Mouse (Mus musculus) thymus, adult 2 months (tissue): ENCODE measurements at regions not wholly inside any gene's neighbourhood (a gene's known extent, or its start where the extent isn't known, plus 50 kb on each side); places are given as distances from the start of the nearest gene placed in this dataset.

ENCODE experiments used
- DNase-seq: peaks from one replicate; pipeline ENCODE4 v3.0.0; 2021
- H3K27ac ChIP-seq: fragments of 200-500 bp; 2 replicates; pipeline ENCODE4 v1.5.1; 2012; ENCODE audit warnings: low read length, control low read depth; ENCODE audit not compliant: control insufficient read depth, insufficient read depth
- H3K27me3 ChIP-seq: fragments of 200-500 bp; 2 replicates; pipeline ENCODE4 v1.6.1; 2012; ENCODE audit warnings: mild to moderate bottlenecking, low read length, moderate library complexity, mixed read lengths; ENCODE audit not compliant: control insufficient read depth, insufficient read depth
- H3K36me3 ChIP-seq: fragments of 200-500 bp; 2 replicates; pipeline ENCODE4 v1.6.1; 2012; ENCODE audit warnings: mild to moderate bottlenecking, low read length, moderate library complexity; ENCODE audit not compliant: control insufficient read depth, insufficient read depth
- H3K4me1 ChIP-seq: fragments of 200-500 bp; replicated peaks from 2 replicates; pipeline ENCODE4 v1.6.1; 2012; ENCODE audit warnings: low read length; ENCODE audit not compliant: control insufficient read depth, insufficient read depth
- H3K4me3 ChIP-seq: fragments of 200-500 bp; 2 replicates; pipeline ENCODE4 v1.5.1; 2012; ENCODE audit warnings: mild to moderate bottlenecking, low read length, control low read depth, moderate library complexity; ENCODE audit not compliant: control insufficient read depth, insufficient read depth
- CTCF ChIP-seq: fragments of 200-500 bp; IDR thresholded peaks from 2 replicates; pipeline ENCODE4 v1.5.1; 2012; ENCODE audit warnings: mild to moderate bottlenecking, control low read depth, low read length, moderate library complexity, borderline replicate concordance; ENCODE audit not compliant: control insufficient read depth, poor library complexity, insufficient read depth; ENCODE audit errors: extremely low read depth
- POLR2A ChIP-seq: fragments of 200-500 bp; IDR thresholded peaks from 2 replicates; pipeline ENCODE4 v1.6.1; 2012; ENCODE audit warnings: mild to moderate bottlenecking, low read length, control low read depth, moderate library complexity; ENCODE audit not compliant: control insufficient read depth, poor library complexity, insufficient read depth; ENCODE audit errors: extremely low read depth
- WGBS: fragments of 180-500 bp; shearing (Covaris S2); methylation state at CpG from one replicate; pipeline ENCODE4 v1.1.7; 2018; 5-methylcytosine and 5-hydroxymethylcytosine counted together

DNA sequence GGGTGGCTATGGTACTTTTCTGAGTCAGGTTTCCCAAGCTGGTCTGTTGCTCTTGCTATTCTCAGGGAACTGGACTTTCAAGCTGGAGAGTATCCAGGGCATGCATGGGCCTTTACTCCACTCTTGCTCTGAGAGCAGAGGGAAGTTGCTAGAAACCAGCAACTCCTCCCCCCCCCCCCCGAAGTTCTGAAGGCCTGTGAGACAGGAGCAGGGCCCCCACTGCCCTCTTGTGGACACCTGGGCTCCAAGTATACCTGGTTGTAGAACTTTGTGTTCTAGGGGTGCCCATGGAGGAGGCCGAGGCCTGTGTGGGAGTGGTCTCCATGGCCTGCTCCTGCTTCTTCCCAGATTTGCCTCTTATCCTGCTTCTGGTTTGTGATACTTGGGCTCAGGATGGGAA, 71.5 kb downstream of the Tmem121 start:
- Histone ChIP-seq H3K36me3 (no peaks in the 10 kb centered on the region), H3K4me3 (no peak overlapping the region), H3K27me3 (no peaks in the 10 kb centered on the region), H3K4me1 (no peaks in the 10 kb centered on the region), H3K27ac (no peak overlapping the region)
- DNase-seq = peak; percentile 12
- TF ChIP-seq CTCF = peak; percentile 14; the same call in 1 of the 2 replicates
- no peak for TF ChIP-seq POLR2A
- 52% methylated on average over 2 of the region's 2 CpGs for WGBS

DNA sequence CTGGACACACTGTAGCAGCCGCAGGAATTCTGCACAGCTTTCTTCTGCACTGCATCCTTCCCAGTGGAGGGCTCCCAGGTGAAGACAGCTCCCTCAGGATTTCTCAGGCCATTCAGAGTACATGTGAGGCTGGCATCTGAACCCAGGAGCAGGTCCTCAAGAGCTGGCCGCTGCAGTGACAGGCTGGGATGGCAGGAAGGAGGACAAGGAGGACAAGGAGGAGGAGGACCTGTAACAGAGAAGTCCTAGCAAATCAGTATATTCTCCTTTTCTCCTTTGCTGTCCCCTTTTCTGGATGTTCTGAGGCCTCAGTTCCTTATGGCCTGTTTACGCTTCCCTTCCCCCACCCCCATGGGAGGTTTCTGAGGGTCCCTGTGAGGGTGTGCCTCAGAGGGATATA, 73.7 kb downstream of the Tmem121 start:
- H3K27ac ChIP-seq = no peak overlapping the region
- WGBS = 94% methylated on average over 3 of the region's 3 CpGs
- no peak overlapping the region for H3K4me3 ChIP-seq
- no peaks in the 10 kb centered on the region for H3K4me1 ChIP-seq
- H3K27me3 ChIP-seq = no peaks in the 10 kb centered on the region
- no peak for DNase-seq
- TF ChIP-seq CTCF (no peak), POLR2A (no peak)
- H3K36me3 ChIP-seq = no peaks in the 10 kb centered on the region

DNA sequence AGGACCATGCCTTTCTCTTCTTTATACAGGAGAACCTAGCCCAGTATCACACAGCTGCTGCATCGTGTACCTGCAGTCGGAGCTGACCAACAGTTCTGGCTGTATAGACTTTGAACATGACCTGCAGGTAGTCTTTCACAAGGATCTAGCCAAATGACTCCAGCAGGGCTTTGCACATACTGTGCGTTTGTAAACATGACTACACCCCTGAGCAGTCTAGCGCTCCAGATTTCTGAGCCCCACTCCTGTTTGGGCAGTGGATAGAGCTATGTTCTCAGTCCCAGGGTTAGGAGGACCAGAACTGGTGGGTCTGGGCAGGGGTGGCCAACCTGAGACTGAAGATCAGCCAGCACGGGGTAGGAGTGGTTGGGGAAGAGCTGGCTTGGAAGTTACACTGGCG, 74.6 kb downstream of the Tmem121 start:
- H3K4me3 ChIP-seq = no peak overlapping the region
- no peaks in the 10 kb centered on the region for H3K36me3 ChIP-seq
- no peak for DNase-seq
- no peaks in the 10 kb centered on the region for H3K27me3 ChIP-seq
- WGBS = 97% methylated on average over 6 of the region's 6 CpGs
- H3K27ac ChIP-seq = no peak overlapping the region
- TF ChIP-seq POLR2A (no peak), CTCF (no peak)
- no peaks in the 10 kb centered on the region for H3K4me1 ChIP-seq

DNA sequence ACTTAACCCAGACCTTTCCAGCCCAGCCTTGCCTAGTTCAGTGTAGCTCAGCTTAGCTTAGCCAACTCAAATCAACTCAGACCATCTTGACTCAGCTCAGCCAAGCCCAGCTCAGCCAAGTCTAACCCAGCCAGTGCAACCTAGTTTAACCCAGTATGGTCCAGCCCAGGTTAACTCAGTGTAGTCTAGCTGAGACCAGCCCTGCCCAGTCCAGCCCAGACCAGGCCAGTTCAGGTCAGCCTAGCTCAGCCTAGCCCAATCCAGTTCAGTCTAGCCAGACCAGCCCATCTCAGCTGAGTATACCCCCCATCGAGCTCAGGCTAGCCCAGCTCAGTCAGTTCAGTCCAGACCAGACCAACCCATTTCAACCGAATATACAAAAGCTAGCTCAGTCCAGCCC, 90.2 kb downstream of the Tmem121 start:
- WGBS = 82% methylated on average over 2 of the region's 2 CpGs
- Histone ChIP-seq H3K4me1 (no peaks in the 10 kb centered on the region), H3K27ac (no peak overlapping the region), H3K4me3 (no peak overlapping the region), H3K27me3 (no peaks in the 10 kb centered on the region), H3K36me3 (no peaks in the 10 kb centered on the region)
- TF ChIP-seq CTCF (no peak), POLR2A (no peak)
- no peak for DNase-seq

DNA sequence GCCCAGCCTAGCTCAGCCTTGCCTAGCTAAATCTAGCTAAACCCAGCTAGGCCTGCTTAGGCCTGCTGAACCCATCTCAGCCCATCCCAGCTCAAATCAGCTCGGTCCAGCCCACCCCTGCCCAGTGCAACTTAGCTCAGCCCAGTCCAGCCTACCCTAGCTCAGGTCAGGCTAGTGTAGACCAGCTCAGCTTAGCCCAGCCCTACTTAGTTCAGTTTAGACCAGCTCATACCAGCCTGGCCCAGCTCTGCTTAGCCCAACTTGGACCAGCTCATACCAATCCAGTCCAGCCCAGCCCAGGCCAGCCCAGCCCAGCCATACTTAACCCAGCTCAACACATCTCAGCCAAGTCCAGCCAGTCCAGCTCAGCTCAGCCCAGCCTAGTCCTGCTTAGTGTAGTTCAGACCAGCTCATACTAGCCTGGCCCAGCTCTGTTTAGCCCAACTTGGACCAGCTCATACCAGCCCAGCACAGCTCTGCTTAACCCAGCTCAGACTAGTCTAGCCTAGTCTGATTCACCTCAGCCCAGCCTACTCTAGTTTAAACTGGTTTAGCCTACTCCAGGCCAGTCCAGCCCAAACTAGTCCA, 90.7 kb downstream of the Tmem121 start:
- no peaks in the 10 kb centered on the region for H3K36me3 ChIP-seq
- no peak for DNase-seq
- WGBS = 100% methylated on average over 1 of the region's 1 CpGs

GRCm38 (mm10) chr12:113277741-113278140, 92.0 kb downstream of the Tmem121 start:
- no peaks in the 10 kb centered on the region for H3K27me3 ChIP-seq
- no peak overlapping the region for H3K4me3 ChIP-seq
- no peak for DNase-seq
- H3K27ac ChIP-seq = no peak overlapping the region
- H3K36me3 ChIP-seq = no peaks in the 10 kb centered on the region
- WGBS = 79% methylated on average over 5 of the region's 5 CpGs
- TF ChIP-seq POLR2A (no peak), CTCF (no peak)
- no peaks in the 10 kb centered on the region for H3K4me1 ChIP-seq

More for the DNA sequence above, 90.7 kb downstream of the Tmem121 start:
- no peaks in the 10 kb centered on the region for H3K27me3 ChIP-seq
- H3K4me3 ChIP-seq = no peak overlapping the region
- H3K27ac ChIP-seq = no peak overlapping the region
- H3K4me1 ChIP-seq = no peaks in the 10 kb centered on the region
- TF ChIP-seq POLR2A (no peak), CTCF (no peak)

DNA sequence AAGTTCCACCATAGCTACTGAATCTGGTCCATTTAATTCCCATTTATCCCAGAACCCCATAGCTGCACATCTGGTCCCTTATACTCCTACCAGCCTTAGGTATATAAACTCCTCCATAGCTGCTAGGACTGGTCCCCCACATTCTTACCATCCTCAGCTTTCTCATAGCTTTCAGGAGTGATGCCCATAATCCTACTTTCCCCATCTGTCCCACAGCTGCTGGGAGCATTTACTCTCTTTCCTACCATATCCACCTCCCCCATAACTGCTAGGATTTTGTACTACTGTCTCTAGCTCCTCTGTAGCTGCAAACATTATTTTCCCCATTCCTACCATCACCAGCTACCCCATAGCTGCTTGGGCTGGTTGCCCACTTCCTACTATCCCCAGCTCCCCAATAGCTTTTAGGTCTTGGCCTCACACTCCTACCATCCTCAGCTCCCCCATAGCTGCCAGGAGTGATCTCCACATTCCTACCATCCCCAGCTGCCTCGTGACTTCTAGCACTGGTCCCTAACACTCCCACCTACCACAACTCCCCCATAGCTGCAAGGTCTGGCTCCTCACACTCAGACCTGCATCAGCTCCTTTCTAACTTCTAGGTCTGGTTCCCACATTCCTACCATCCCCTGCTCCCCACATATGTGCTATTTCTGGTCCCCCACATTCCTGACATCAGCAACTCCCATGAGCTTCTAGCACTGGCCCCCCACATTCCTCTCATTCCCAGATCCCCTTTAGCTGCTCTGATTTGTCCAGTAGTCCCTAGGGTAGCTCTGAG, 106.5 kb downstream of the Tmem121 start:
- Histone ChIP-seq H3K4me1 (no peaks in the 10 kb centered on the region), H3K4me3 (no peak overlapping the region), H3K27ac (no peak overlapping the region), H3K36me3 (no peaks in the 10 kb centered on the region), H3K27me3 (no peaks in the 10 kb centered on the region)
- DNase-seq = no peak
- 73% methylated on average over 1 of the region's 1 CpGs for WGBS
- TF ChIP-seq CTCF = no peak
- TF ChIP-seq POLR2A = no peak
